Mouse (Mus musculus): Measurements from ENCODE around the gene Myo1g.

Myo1g gene

GRCm38 (mm10) chr11:6489691-6490503, 30.9 kb downstream of the Myo1g start:
- in situ Hi-C loops (cut with MboI, MseI) = no loop called here

- in situ Hi-C loops (cut with MboI, MseI) = no loop called here
These were observed 31.5 kb downstream of the Myo1g start for GRCm38 (mm10) chr11:6489257-6489656.

- in situ Hi-C loops (cut with MboI, MseI) = no loop called here
These were observed 32.6 kb downstream of the Myo1g start for GRCm38 (mm10) chr11:6488041-6488684.

GRCm38 (mm10) chr11:6487496-6487895, 33.3 kb downstream of the Myo1g start:
- in situ Hi-C loops (cut with MboI, MseI) = no loop called here

- in situ Hi-C loops (cut with MboI, MseI) = no loop called here
These were observed 33.8 kb downstream of the Myo1g start for GRCm38 (mm10) chr11:6486916-6487315.

- in situ Hi-C loops (cut with MboI, MseI) = no loop called here
These were observed 36.4 kb downstream of the Myo1g start for GRCm38 (mm10) chr11:6484244-6484959.

GRCm38 (mm10) chr11:6483103-6483502, 37.7 kb downstream of the Myo1g start:
- in situ Hi-C loops (cut with MboI, MseI) = no loop called here

GRCm38 (mm10) chr11:6481669-6482185, 39.0 kb downstream of the Myo1g start:
- in situ Hi-C loops (cut with MboI, MseI) = no loop called here

- in situ Hi-C loops (cut with MboI, MseI) = no loop called here
These were observed 39.9 kb downstream of the Myo1g start for GRCm38 (mm10) chr11:6480681-6481405.

GRCm38 (mm10) chr11:6480191-6480590, 40.6 kb downstream of the Myo1g start:
- in situ Hi-C loops (cut with MboI, MseI) = no loop called here

- in situ Hi-C loops (cut with MboI, MseI) = no loop called here
These were observed 41.5 kb downstream of the Myo1g start for GRCm38 (mm10) chr11:6479231-6479630.

- in situ Hi-C loops (cut with MboI, MseI) = no loop called here
These were observed 43.4 kb downstream of the Myo1g start for GRCm38 (mm10) chr11:6477350-6477749.

GRCm38 (mm10) chr11:6476876-6477275, 43.9 kb downstream of the Myo1g start:
- in situ Hi-C loops (cut with MboI, MseI) = no loop called here

GRCm38 (mm10) chr11:6475867-6476484, 44.8 kb downstream of the Myo1g start, which contains the start of gene Purb:
Gene Purb, minus strand, starts transcription at chr11:6475917.
- in situ Hi-C loops (cut with MboI, MseI) = no loop called here

- in situ Hi-C loops (cut with MboI, MseI) = no loop called here
These were observed 45.7 kb downstream of the Myo1g start for GRCm38 (mm10) chr11:6474874-6475731.

- in situ Hi-C loops (cut with MboI, MseI) = no loop called here
These were observed 46.4 kb downstream of the Myo1g start for GRCm38 (mm10) chr11:6474381-6474780.

- in situ Hi-C loops (cut with MboI, MseI) = no loop called here
These were observed 48.7 kb downstream of the Myo1g start for GRCm38 (mm10) chr11:6472076-6472475.

GRCm38 (mm10) chr11:6471493-6471892, 49.3 kb downstream of the Myo1g start:
- in situ Hi-C loops (cut with MboI, MseI) = no loop called here

- in situ Hi-C loops (cut with MboI, MseI) = no loop called here
These were observed 49.7 kb downstream of the Myo1g start for GRCm38 (mm10) chr11:6471054-6471453.

- in situ Hi-C loops (cut with MboI, MseI) = no loop called here
These were observed 52.2 kb downstream of the Myo1g start for GRCm38 (mm10) chr11:6468541-6468940.
